ENCODE assay signal across 8 mouse cellular contexts in the genomic region with DNA sequence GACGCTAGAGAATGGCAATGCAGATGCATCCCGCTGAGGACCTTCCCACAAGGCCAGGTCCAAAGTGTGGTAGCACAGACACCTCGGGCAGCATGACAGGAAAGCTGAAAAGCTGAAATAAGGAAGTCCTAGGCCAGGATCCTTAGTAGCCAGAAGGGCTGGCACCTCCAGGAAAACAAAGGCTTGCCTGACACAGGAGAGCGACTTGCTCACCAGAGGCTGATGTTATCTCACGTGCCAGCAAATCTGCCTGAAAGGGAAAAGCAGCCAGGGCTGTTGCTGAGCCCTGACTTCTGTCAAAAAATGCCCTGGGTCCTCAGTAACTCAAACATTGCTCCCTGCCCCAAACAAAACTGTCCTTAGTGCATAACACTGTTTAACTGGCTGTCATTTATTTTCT.
DNase-seq lines count a peak whose midpoint lies in the region; ATAC-seq and TF ChIP-seq lines count a peak whose summit lies in the region.

No protein-coding gene starts in this region.

- ATAC-seq in heart, embryonic 16.5 days (replicated peaks; ENCODE audit: extremely low read depth, insufficient read depth, low FRiP score) = no peak
- no peak for ATAC-seq in liver, embryonic 16.5 days (ENCODE audit: low read depth)

- peak overlapping the region; percentile 81 for H3K4me3 ChIP-seq in heart, embryonic 10.5 days
- peak overlapping the region; percentile 79 for H3K4me3 ChIP-seq in heart, embryonic 16.5 days (ENCODE audit: low read length)
- H3K4me3 ChIP-seq in liver, embryonic 16.5 days (ENCODE audit: low read depth, low read length) = peak overlapping the region; percentile 78

- no peaks in the 10 kb centered on the region for H3K36me3 ChIP-seq in heart, embryonic 10.5 days
- no peaks in the 10 kb centered on the region for H3K36me3 ChIP-seq in heart, embryonic 16.5 days (ENCODE audit: control insufficient read depth, insufficient read depth)
- H3K36me3 ChIP-seq in liver, embryonic 16.5 days (ENCODE audit: control insufficient read depth, insufficient read depth) = no peaks in the 10 kb centered on the region

- no peaks in the 10 kb centered on the region for H3K27me3 ChIP-seq in heart, embryonic 10.5 days (ENCODE audit: insufficient read depth, poor library complexity, severe bottlenecking)
- no peaks in the 10 kb centered on the region for H3K27me3 ChIP-seq in heart, embryonic 16.5 days (ENCODE audit: control insufficient read depth, insufficient read depth, low read length)
- H3K27me3 ChIP-seq in liver, embryonic 16.5 days (ENCODE audit: control insufficient read depth, insufficient read depth, low read depth, low read length) = peaks cover 4% of the 10 kb centered on the region; the same call in 1 of the 2 replicates

- no peak for TF ChIP-seq CTCF in brain, embryonic 14.5 days (IDR thresholded peaks at IDR 0.05; ENCODE audit: borderline replicate concordance, extremely low read depth, insufficient read depth, insufficient read length)

- no peak for TF ChIP-seq POLR2A in brain, embryonic 14.5 days (IDR thresholded peaks at IDR 0.05; ENCODE audit: borderline replicate concordance, extremely low read depth, insufficient read depth, insufficient read length, poor library complexity, severe bottlenecking)

- 7% methylated on average over 5 of the region's 5 CpGs for WGBS in heart, embryonic 10.5 days
- 12% methylated on average over 5 of the region's 5 CpGs for WGBS in heart, embryonic 16.5 days
- 13% methylated on average over 5 of the region's 5 CpGs for WGBS in liver, embryonic 16.5 days (ENCODE audit: insufficient replicate concordance)

- peak overlapping the region; percentile 85 for H3K9ac ChIP-seq in heart, embryonic 16.5 days (ENCODE audit: low read length)
- H3K9ac ChIP-seq in liver, embryonic 16.5 days (ENCODE audit: low read depth, low read length) = no peak overlapping the region

- no peak for DNase-seq in heart, embryonic 10.5 days (ENCODE audit: low spot score)
- DNase-seq in heart, postnatal 4 days = no peak
- DNase-seq in brain, embryonic 14.5 days (ENCODE audit: low read depth) = peak; percentile 50
- no peak for DNase-seq in adrenal gland, postnatal 36 days
- no peak for DNase-seq in cerebellum, adult 11-12 months
- DNase-seq in testis, postnatal 10 days (ENCODE audit: low spot score) = no peak

- H3K27ac ChIP-seq in heart, embryonic 10.5 days = peak overlapping the region; percentile 94
- H3K27ac ChIP-seq in heart, embryonic 16.5 days (ENCODE audit: low read length) = peak overlapping the region; percentile 86
- no peak overlapping the region for H3K27ac ChIP-seq in liver, embryonic 16.5 days (ENCODE audit: low read length)

- H3K4me2 ChIP-seq in heart, embryonic 16.5 days (ENCODE audit: low read depth, low read length) = peak overlapping the region; percentile 90
- H3K4me2 ChIP-seq in liver, embryonic 16.5 days (ENCODE audit: low read depth, low read length) = peak overlapping the region; percentile 86; the same call in 1 of the 2 replicates

- H3K4me1 ChIP-seq in heart, embryonic 10.5 days = peaks cover 49% of the 10 kb centered on the region
- peaks cover 26% of the 10 kb centered on the region for H3K4me1 ChIP-seq in heart, embryonic 16.5 days (ENCODE audit: control insufficient read depth, insufficient read depth, low read length)
- peaks cover 8% of the 10 kb centered on the region for H3K4me1 ChIP-seq in liver, embryonic 16.5 days (ENCODE audit: control insufficient read depth, low read depth, low read length)

- H3K9me3 ChIP-seq in heart, embryonic 10.5 days = no peaks in the 10 kb centered on the region
- no peaks in the 10 kb centered on the region for H3K9me3 ChIP-seq in heart, embryonic 16.5 days (replicated peaks; ENCODE audit: control insufficient read depth, low read length)
- no peaks in the 10 kb centered on the region for H3K9me3 ChIP-seq in liver, embryonic 16.5 days (replicated peaks; ENCODE audit: control insufficient read depth, low read length)
